Mouse (Mus musculus) neural tube, embryonic 14.5 days (tissue): ENCODE measurements around the gene Clgn. TPM values are rescaled to one million over a fixed set of nuclear protein-coding genes. Genes with fewer than 3 reads are reported as not detected.
"Not testable (repeated sequence)": the region's sequence is repeated elsewhere in the genome, so short reads cannot be mapped to it uniquely, and the experiment has no call there.

Experiments
- ATAC-seq: fragments of 200-750 bp; cut with Nextera tagmentation; 2 replicates; pipeline ENCODE4 v1.8.0; 2017; ENCODE audit warnings: low read depth, mild to moderate bottlenecking, moderate TSS enrichment, moderate library complexity
- H3K27ac ChIP-seq: fragments of 300-500 bp; sonication (generic); 2 replicates; pipeline ENCODE4 v1.5.1; 2014; ENCODE audit warnings: low read depth, mild to moderate bottlenecking, control low read depth, low read length, moderate library complexity, mixed read lengths
- H3K27me3 ChIP-seq: fragments of 300-500 bp; sonication (generic); 2 replicates; pipeline ENCODE4 v1.6.1; 2014; ENCODE audit warnings: low read length; ENCODE audit not compliant: control insufficient read depth, insufficient read depth
- H3K36me3 ChIP-seq: fragments of 300-500 bp; sonication (generic); 2 replicates; pipeline ENCODE4 v1.6.1; 2014; ENCODE audit warnings: low read length, mixed read lengths; ENCODE audit not compliant: control insufficient read depth, insufficient read depth
- H3K4me1 ChIP-seq: fragments of 300-500 bp; sonication (generic); 2 replicates; pipeline ENCODE4 v1.6.1; 2014; ENCODE audit warnings: low read length; ENCODE audit not compliant: control insufficient read depth, insufficient read depth
- H3K4me2 ChIP-seq: fragments of 300-500 bp; sonication (generic); 2 replicates; pipeline ENCODE4 v1.6.1; 2014; ENCODE audit warnings: mild to moderate bottlenecking, low read depth, low read length, control low read depth
- H3K4me3 ChIP-seq: fragments of 300-500 bp; sonication (generic); 2 replicates; pipeline ENCODE4 v1.5.1; 2014; ENCODE audit warnings: low read depth, low read length, control low read depth, mixed read lengths
- H3K9ac ChIP-seq: fragments of 300-500 bp; sonication (generic); replicated peaks from 2 replicates; pipeline ENCODE4 v1.6.1; 2014; ENCODE audit warnings: low read depth, mild to moderate bottlenecking, control low read depth, low read length, mixed read lengths
- H3K9me3 ChIP-seq: fragments of 300-500 bp; sonication (generic); 2 replicates; pipeline ENCODE4 v1.6.1; 2016; ENCODE audit warnings: low read length; ENCODE audit not compliant: control insufficient read depth
- WGBS: fragments of 180-500 bp; shearing (Covaris S2); extraction: QIAGEN DNeasy Blood & Tissue Kit; methylation state at CpG from one replicate; pipeline ENCODE4 v1.1.7; 2014; 5-methylcytosine and 5-hydroxymethylcytosine counted together
- polyA plus RNA-seq: library from polyadenylated mRNA; unstranded; fragments of >200 nt; fragmentation: Nextera tagmentation; extraction: Ambion mirVana; gene quantifications from 2 replicates; pipeline ENCODE4 v1.2.1, GENCODE M21; 2014

The Clgn gene
- polyA plus RNA-seq, 1 experiment from 2014 or later: 15.6 TPM

DNA sequence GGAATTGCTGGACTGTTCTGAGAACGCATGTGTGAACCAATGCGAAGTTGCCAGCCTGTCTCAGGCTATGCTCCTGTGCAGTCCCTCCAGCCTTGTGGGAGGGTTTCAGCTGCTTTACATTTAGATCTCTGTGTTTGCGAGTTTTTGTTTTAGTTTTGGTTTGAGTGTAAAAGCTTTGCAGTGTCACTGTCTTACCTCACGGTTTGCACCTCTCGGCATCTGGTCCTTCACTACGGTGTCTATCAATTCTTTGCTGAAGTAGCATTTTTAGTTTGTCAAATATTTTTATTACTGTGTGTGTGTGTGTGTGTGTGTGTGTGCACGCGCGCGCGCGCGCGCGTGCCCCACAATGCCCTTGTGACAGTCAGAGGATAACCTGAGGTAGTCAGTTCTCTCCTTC lies 27.2 kb downstream of the Clgn start:
- no peaks in the 10 kb centered on the region for H3K36me3 ChIP-seq
- no peaks in the 10 kb centered on the region for H3K9me3 ChIP-seq
- 97% methylated on average over 15 of the region's 15 CpGs for WGBS
- H3K9ac ChIP-seq: no peak overlapping the region
- H3K27me3 ChIP-seq: no peaks in the 10 kb centered on the region
- H3K4me1 ChIP-seq: no peaks in the 10 kb centered on the region
- H3K4me3 ChIP-seq: no peak overlapping the region
- ATAC-seq: no peak
- no peak overlapping the region for H3K4me2 ChIP-seq
- no peak overlapping the region for H3K27ac ChIP-seq

DNA sequence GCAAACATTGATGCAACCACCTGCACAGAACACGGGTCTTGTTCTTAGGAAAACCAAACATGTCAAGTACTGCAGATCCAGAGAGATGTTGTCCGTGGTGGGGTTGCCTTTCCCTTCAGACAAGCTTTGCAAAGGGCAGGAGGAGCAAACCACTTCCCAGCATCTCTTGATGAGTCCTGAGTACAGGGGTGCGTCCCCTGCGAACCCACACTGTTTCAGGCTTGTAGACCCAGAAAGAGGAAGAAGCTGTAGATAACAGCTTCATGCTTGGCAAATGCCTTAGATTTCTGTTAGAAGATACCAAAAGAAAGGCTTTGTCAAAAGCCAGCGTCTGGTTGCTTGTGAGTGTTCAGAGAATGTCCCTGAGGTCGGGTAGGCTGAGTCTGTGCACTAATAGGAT lies 28.3 kb downstream of the Clgn start:
- Histone ChIP-seq H3K9ac (no peak overlapping the region), H3K27me3 (no peaks in the 10 kb centered on the region), H3K36me3 (no peaks in the 10 kb centered on the region), H3K4me3 (no peak overlapping the region), H3K9me3 (no peaks in the 10 kb centered on the region), H3K4me2 (no peak overlapping the region), H3K27ac (no peak overlapping the region), H3K4me1 (no peaks in the 10 kb centered on the region)
- no peak for ATAC-seq
- 90% methylated on average over 6 of the region's 6 CpGs for WGBS

DNA sequence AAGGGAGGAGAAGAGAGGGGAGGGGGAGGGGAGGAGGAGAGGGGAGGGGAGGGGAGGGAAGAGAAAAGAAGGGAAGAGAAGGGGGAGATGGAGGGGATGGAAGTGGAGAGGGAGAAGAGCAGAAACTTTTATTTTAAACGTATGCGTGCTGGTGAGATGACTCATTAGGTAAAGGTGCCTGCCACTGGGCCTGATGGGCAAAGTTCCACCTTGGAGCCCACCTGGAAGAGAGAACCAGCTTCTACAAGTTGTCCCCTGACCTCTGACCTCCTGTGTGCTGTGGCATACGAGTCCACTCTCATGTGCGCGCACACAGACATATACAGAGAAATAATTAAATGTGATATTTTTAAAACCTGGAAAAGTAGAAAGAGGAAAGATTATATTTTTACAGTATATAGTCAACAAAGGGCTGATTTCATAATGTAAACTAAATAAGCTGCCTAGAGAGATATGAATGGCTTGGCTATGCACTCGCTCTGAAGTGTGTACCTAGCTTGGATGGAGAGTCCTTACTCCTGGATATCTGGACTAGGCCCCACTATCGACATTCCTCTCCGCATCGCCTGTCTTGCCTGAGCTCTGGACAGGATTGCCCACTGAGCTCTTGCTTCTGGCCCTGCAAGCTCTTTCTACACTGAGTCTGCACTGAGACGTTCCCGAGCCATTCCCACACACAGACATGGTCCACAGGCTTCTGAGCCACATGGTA lies 29.3 kb downstream of the Clgn start:
- H3K36me3 ChIP-seq: no peaks in the 10 kb centered on the region
- H3K27ac ChIP-seq: no peak overlapping the region
- ATAC-seq: no peak
- H3K4me1 ChIP-seq: no peaks in the 10 kb centered on the region
- H3K4me3 ChIP-seq: no peak overlapping the region
- no peaks in the 10 kb centered on the region for H3K9me3 ChIP-seq
- WGBS: 91% methylated on average over 11 of the region's 11 CpGs
- H3K4me2 ChIP-seq: no peak overlapping the region
- H3K9ac ChIP-seq: no peak overlapping the region
- no peaks in the 10 kb centered on the region for H3K27me3 ChIP-seq

DNA sequence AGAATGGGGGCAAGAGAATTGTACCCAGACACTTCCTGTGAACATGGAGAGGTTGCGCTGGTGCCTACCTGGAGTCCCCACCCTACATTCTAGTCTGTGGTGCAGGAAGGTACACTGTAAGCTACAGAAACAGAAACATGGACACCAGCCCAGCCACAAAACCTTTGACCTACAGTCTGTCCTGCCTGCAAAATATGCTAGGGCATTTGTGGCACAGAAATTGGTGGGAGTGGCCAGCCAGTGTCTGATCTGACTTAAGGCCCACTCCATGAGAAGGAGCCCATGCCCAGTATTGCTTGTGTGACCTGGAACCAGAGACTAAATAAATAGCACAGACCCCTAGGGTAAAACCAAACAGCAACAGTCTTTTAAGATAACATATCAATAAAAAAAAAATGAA lies 31.7 kb downstream of the Clgn start:
- Histone ChIP-seq H3K27ac (no peak overlapping the region), H3K4me1 (no peaks in the 10 kb centered on the region), H3K9ac (no peak overlapping the region), H3K9me3 (no peaks in the 10 kb centered on the region), H3K4me2 (no peak overlapping the region), H3K36me3 (no peaks in the 10 kb centered on the region), H3K4me3 (no peak overlapping the region), H3K27me3 (no peaks in the 10 kb centered on the region)
- 93% methylated on average over 1 of the region's 1 CpGs for WGBS
- no peak for ATAC-seq

- WGBS: 68% methylated on average over 13 of the region's 13 CpGs
- Histone ChIP-seq H3K4me3 (no peak overlapping the region), H3K9ac (no peak overlapping the region), H3K4me1 (no peaks in the 10 kb centered on the region), H3K4me2 (no peak overlapping the region), H3K9me3 (no peaks in the 10 kb centered on the region), H3K27ac (no peak overlapping the region), H3K27me3 (no peaks in the 10 kb centered on the region), H3K36me3 (no peaks in the 10 kb centered on the region)
- ATAC-seq: no peak
These were observed 33.6 kb downstream of the Clgn start for GRCm38 (mm10) chr8:83423032-83423825.

DNA sequence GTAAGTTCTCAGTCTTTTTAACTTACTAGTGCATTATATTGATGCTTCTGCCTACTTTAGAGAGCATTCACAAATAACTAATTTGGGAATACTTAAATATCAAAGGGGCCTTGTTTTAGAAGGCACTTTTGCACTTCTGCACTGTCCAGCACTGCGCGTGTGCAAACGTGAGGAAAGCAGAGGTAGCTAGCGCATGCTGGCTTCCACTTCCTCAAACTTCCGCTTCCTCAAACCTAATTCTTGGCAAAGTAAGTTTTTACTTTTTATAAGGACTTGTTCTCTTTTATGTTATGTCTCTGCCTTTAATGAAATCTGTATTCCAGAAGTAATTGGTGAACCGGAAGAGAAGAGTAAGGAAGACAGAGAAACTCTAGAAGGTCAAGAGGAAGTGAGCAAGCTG lies 35.5 kb downstream of the Clgn start:
- H3K36me3 ChIP-seq: no peaks in the 10 kb centered on the region
- WGBS: 95% methylated on average over 6 of the region's 6 CpGs
- H3K9me3 ChIP-seq: no peaks in the 10 kb centered on the region
- no peak overlapping the region for H3K9ac ChIP-seq
- no peak overlapping the region for H3K4me2 ChIP-seq
- no peak overlapping the region for H3K4me3 ChIP-seq
- no peak for ATAC-seq
- no peaks in the 10 kb centered on the region for H3K4me1 ChIP-seq
- H3K27me3 ChIP-seq: no peaks in the 10 kb centered on the region
- no peak overlapping the region for H3K27ac ChIP-seq

DNA sequence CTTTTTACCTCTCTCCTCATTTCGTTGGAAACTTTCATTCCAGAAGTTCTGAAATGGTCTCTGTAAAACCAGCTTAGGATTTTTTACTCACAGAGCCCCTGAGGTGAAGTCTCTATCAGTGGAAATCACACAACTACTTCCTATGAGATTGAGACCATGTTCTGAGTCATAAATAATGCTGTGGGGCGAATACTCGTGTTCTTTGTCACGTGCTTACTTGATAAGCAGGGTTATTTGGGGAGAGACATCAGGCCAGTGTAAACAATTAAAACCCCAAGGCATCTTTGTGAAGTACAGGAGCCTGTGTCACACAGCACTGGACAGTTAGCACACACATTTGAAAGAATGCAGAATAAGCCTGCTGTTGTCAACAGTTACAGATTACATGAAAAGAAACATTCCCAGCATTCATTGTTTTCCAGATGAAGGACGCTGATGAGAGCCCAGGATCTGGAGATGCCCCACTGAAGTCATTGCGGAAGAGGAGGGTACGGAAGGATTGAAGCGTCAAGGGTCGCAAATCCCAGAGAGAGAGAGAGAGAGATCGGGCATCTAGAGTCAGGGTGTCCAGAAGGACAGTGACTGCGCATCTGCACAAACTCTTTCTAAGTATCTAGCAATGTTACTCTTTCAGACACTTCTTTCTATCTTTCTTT lies 36.6 kb downstream of the Clgn start:
- no peaks in the 10 kb centered on the region for H3K36me3 ChIP-seq
- H3K9ac ChIP-seq: no peak overlapping the region
- WGBS: 67% methylated on average over 11 of the region's 11 CpGs
- H3K4me2 ChIP-seq: no peak overlapping the region
- no peak overlapping the region for H3K4me3 ChIP-seq
- no peak overlapping the region for H3K27ac ChIP-seq
- H3K9me3 ChIP-seq: no peaks in the 10 kb centered on the region
- no peak for ATAC-seq
- no peaks in the 10 kb centered on the region for H3K4me1 ChIP-seq
- H3K27me3 ChIP-seq: no peaks in the 10 kb centered on the region

GRCm38 (mm10) chr8:83426949-83427348 lies 37.3 kb downstream of the Clgn start:
- ATAC-seq: no peak
- Histone ChIP-seq H3K27ac (no peak overlapping the region), H3K9ac (no peak overlapping the region), H3K4me3 (no peak overlapping the region), H3K4me1 (no peaks in the 10 kb centered on the region), H3K27me3 (no peaks in the 10 kb centered on the region), H3K4me2 (no peak overlapping the region), H3K36me3 (no peaks in the 10 kb centered on the region), H3K9me3 (no peaks in the 10 kb centered on the region)
- 84% methylated on average over 7 of the region's 7 CpGs for WGBS

GRCm38 (mm10) chr8:83428621-83429020 lies 39.0 kb downstream of the Clgn start:
- not testable (repeated sequence) for H3K4me3 ChIP-seq, H3K36me3 ChIP-seq, H3K27me3 ChIP-seq, H3K4me1 ChIP-seq, H3K27ac ChIP-seq, H3K9me3 ChIP-seq, ATAC-seq, H3K9ac ChIP-seq, H3K4me2 ChIP-seq
- WGBS: 95% methylated on average over 3 of the region's 3 CpGs
